Mouse (Mus musculus): Measurements from ENCODE around the gene Cyba. TPM values are rescaled to one million over a fixed set of nuclear protein-coding genes. Genes with fewer than 3 reads are reported as not detected.

Gene Cyba
- total RNA-seq (2015) (123 and 166 TPM in 2 replicates), total RNA-seq (2017) (94.4 and 117 TPM in 2 replicates)

DNA sequence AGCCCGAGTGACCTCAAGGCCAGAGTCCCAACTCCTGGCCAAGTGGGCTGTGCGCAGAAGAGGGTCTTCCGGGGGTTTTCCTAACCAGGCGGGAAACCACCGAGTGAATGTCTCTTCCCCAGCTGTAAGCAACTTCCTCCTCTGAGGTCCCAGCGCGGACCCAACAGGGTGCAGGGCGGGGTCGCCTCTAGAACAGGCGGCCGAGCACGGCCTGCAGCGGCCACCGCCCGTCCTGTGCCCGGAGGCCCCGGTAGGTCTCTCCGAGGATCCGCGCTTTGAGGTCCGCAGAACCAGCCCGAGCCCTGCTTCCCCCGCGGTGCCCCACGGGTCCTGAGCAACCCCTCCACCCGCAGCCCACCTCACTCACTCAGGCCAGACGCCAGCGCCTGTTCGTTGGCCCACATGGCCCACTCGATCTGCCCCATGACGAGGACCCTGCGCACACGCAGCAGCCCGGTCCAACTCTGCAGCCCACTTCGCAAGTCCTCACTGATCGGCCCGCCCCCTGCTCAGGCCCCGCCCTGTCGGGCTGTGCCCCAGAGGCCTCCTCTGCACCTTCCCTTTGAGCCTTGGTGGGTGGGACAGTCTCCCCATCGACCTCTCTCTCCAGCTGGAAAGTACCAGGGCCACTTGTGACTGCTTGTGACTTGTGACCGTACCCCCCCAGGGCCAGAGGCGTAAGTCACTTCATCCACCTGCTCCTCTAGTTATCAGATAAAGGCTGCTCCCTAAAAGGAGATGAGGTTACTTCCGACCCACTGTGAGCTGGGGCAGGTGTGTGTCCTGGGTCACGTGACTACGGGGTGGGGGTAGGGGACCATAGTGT lies at the start of gene Cyba:
Gene Cyba (minus strand): TSS at position 488 of the 826 bp plus-strand sequence.
- peak; percentile 56 for ATAC-seq (replicated peaks; ENCODE audit: poor library complexity)

DNA sequence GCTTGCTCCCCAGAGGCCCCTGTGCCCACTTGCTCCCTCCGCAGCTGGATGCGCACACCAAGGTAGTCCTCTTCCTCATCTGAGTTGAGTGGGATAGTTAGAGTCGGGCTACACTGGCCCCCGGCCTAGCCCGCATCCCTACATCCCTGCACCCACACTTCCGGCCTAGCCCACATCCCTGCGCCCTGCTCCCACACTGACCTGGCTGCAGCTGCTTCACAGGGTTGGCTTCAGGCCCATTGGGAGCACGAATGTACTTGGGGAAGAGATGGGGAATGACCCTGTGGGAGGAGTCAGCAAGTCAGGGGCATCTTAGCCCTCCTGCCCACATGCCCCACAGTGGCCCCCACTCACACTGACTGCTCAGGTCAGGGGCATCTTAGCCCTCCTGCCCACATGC lies 49.7 kb upstream of the Cyba start:
- ATAC-seq (replicated peaks; ENCODE audit: poor library complexity) = no peak

DNA sequence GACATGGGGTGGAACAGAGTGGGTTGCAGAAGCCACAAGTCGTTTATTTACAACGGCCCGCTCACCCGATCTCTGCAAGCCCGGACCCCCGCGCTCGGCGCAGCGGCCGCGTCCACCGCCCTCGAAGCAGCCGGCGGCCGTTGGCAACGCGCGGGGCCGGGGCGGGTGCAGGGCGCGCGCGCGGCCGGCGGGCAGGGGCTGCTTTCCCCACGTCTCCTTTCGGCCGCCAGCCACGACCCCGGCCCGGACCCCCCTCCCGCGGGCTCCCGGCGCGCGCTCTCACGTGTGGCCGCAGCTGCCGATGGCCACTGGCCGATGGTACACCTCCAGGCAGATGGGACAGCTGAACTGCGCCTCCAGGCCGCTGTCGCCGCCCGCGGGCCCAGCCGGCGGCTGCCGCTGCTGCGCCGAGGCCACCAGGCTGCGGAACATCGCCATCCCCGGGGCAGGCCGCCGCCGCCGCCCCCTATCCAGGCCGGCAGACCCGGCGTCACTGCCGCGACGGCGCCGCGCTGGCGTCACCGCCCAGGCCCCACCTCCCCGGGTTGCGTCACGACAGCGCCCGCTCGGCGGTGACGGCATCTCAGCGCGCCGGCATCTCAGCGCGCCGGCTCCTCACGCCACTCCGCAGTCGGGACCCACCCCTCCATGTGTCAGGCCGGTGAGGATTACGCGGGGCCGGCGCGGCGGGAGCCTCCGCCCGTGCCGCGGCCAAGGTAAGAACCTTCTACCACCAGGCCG lies 43.0 kb upstream of the Cyba start, which contains the start of the genes Rnf166 and Ctu2:
Gene Rnf166 (minus strand): TSS at position 485 of the 741 bp plus-strand sequence.
Gene Ctu2 (plus strand): TSS at position 564 of the 741 bp plus-strand sequence.
- peak; percentile 79 for ATAC-seq (replicated peaks; ENCODE audit: poor library complexity)

DNA sequence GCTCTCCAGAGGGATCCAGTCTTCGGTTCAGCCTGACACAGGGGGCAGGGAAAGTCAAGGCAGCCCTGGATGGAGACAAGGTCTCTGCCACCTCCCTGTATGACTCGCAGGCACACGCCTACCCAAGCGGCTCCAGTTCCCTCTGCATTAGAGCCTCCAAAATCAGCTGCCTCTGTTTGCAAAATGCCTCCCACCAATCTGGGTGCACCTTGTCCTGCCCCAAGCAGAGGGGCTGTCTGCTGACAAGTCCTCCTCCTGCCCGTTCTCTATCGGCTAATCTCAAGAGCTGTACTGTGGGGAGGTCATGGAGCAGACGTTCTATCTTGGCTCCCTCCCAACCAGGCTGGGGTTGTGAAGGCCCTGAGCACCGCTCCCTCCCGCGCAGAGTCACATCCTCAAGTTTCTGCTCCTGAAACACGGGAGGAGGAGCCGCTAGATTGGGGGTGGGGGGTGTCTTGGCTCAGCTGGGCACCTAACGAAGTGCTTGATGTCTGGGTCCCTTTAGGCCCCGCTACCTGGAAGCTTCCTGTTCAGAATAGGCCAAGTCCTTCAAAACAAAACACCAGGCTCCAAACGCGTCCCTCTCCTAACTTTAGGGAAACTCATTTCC lies 42.3 kb upstream of the Cyba start:
- peak; percentile 27 for ATAC-seq (replicated peaks; ENCODE audit: poor library complexity)

DNA sequence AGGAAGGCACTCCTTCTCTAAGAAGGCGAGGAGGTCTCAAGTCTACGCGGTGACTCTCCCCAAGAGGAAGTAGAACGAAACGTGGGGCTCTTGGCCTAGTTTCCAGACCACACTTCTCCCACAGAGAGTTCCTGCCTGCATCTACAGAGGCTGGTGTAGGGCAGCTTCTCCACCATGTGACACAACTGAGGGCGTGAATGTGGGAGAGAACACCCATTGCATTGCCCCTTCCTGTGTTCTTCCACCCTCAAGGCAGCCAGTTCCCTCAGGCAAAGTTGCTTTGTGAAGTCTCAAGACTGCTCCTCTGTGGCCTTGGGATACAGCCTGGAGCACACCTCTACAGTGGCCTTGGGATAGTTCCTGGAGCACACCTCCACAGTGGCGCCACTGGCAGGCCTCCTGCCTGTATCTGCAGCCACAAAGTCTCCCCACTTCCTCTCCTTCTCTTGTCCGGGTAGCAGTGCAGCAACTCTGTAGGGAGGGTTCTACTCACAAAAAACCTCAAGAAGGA lies 41.2 kb upstream of the Cyba start:
- peak; percentile 59 for ATAC-seq (replicated peaks; ENCODE audit: poor library complexity)

DNA sequence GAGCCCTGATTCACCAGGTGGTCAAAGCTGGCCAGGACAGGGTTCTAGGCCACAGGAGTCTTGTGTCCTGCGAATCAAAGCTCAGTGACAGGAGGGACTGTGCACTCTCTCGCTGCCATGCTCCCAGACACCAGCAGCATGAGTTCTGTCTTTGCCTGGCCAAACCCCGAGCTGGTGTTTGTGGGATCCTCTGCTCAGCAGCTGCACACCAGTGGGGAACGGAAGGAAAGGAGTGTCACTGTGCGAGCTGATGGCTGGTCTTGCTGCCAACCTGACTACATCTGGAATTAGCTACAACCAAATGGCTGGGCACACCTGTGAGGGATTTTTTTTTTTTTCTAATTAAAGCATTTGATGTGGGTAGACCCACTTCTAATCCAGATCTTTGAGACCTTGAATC lies 38.0 kb upstream of the Cyba start:
- no peak for ATAC-seq (replicated peaks; ENCODE audit: poor library complexity)

DNA sequence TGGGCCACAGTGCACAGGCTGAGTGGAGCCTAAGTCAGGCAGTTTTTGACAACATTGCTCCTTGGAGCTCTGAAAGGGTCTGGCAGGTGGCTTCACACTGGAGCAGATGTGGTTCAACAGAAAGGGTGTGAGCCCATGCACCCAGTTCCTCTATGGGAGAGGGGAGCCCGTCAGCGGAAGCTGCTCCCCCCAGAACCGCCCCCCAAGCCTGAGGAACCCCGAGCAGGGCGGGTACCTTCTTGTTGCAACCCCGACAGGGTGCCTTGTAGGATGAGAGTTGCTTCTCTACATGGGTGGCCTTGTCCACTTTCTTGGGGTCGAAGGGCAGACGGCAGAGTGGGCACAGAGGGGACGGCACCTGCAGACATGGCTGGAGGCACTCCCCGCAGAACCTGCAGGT lies 37.2 kb upstream of the Cyba start:
- ATAC-seq (replicated peaks; ENCODE audit: poor library complexity) = peak; percentile 27

DNA sequence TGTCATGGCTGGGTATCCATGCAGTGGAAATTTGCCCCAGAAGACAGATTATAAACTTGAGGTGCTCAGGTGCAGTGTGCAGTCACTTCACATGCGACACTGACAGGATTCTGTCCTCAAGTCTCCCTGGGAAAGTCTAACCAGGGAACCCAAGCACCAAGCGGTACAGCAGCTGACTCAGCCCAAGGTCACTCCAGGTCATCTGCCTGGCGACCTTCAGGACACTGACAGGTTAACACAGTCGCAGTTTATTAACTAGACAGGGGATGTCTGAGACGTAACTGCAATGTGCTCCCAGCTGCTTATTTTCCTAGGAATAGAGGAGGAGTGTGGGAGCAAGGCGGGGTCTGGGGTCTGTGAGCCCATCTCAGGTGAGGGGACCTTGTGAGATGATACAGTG lies 36.7 kb upstream of the Cyba start:
- ATAC-seq (replicated peaks; ENCODE audit: poor library complexity) = no peak

DNA sequence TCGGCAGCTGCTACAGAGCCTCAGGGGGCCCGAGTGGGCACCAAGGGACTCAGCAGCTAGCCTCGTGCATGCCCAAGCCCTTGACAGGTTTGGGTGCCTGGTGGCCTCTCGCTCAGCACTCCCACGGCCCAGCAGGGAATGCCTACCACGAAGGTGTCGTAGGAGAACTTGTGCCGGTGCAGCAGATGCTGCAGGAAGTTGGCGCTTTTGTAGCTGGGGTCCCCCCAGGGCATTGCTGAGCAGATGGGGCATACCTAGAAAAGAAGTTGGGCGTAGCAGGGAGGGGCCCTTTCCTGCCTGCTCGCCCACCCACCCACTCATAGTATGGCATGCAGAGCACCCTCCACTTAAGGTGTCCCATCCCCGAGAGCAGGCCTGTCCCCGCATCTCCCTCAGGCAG lies 35.1 kb upstream of the Cyba start:
- no peak for ATAC-seq (replicated peaks; ENCODE audit: poor library complexity)

DNA sequence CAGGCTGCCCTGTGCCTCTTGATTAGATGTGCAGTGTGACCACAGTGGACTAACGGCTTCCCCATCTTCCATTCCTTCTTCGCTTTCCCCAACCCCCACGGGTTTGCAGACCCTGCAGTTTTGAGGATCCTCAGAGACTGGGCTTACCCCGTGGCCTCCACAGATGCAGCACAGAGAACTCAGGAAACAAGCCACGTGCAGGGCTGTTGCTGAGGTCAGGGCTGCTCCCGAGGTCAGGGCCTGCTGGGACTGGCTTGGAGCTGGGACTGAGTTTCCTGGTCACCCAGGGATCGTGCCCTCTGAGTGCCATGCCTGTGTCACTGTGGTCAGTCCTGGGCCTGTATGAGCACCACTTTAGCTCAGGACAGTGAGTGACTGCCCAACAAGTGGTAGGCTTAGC lies 32.3 kb upstream of the Cyba start:
- ATAC-seq (replicated peaks; ENCODE audit: poor library complexity) = no peak

DNA sequence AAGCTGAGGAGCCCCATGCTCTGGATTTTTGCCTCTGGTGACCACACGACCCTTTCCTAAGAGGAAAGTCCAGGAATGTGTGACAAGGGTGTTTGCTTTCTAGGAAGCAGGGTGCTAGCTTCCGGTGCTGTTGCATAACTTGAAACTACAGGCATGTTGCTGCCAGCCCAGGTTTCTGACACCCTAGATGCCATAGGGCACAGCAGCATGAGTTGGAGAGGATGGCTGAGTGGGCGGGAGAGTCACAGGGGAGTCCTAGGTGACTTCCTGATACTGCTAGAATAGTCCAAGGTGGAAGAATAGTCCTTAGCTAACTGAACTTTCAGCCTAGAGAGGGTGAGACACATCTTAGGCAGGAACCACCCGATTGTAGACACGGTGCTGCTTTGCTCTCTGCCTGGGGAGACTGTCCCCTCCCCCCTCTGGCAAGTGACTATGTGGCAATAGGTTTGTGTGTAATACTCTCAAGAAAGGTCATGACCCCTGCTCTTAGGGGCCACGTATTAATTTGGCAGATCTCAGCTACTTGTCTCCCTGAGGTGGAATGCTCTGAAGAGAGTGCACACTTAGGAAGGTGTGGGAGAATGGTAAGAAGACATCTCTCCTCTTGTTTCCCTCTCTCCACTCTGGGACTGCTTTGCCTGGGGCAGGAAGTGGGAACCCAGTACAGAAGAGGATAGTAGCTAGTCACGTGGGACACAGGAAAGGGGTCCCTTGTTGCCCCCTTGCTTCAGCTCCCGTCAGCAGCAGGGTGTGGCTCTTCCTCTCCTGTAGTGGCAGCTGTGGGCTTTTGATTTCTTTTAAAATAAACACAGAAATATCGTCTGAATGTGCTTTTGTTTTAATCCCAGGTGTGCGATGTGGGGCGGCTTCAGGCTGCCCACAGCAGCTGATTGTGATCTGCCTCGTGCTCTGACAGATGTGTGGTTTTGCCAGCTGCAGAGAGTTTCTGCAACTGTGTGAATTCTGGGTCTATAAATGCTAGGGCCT lies 31.2 kb upstream of the Cyba start:
- peak; percentile 47 for ATAC-seq (replicated peaks; ENCODE audit: poor library complexity)

DNA sequence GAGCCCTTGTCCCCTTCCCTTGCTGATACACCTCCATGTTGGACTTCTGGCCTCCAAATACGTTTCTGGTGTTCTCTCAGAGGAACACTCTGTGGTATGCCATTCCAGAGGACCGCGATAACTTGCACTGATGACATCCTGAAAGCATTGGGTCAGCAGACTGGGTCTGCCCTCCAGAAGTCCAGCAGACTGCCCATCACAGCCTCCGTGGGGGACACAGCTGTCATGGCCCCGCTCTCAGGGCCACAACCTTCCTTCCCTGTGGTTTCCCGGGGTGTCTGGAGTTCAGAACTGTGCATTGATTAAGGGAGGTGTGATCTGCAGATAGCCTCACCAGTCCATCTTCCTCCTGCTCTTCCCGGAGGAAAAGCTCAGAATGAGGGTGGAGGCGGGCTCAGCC lies 29.8 kb upstream of the Cyba start:
- no peak for ATAC-seq (replicated peaks; ENCODE audit: poor library complexity)

DNA sequence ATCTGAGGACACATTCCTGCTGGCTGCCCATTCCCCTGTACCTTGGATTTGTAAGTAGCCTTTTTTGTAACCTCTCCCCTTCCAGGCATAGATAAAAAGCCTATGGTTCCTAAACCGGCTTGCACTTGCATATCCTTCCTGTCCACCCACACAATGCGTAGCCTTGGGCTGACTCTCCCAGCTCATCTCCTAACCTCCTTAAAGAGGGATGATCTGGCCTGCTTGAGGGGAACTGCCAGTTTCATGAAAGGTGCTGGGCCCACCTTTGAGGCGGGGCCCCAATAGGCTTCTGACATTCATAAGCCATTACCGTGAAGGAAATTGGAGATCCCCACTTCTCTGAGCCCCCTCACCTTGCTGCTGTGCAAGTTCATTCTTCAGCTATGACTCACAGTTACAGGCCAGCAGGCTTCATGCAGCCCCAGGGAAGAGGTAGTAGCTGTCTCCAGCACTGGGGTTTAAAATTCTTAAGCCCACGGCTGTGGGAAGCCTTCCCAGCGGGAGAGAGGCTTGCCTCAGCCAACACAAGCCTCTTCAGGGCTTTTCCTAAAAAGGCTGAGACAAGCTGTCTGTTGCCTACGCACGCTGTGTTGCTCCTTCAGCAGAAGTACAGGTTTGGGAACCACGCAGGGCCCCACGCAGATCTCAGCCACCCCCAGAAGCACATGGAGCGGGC lies 28.9 kb upstream of the Cyba start:
- no peak for ATAC-seq (replicated peaks; ENCODE audit: poor library complexity)

DNA sequence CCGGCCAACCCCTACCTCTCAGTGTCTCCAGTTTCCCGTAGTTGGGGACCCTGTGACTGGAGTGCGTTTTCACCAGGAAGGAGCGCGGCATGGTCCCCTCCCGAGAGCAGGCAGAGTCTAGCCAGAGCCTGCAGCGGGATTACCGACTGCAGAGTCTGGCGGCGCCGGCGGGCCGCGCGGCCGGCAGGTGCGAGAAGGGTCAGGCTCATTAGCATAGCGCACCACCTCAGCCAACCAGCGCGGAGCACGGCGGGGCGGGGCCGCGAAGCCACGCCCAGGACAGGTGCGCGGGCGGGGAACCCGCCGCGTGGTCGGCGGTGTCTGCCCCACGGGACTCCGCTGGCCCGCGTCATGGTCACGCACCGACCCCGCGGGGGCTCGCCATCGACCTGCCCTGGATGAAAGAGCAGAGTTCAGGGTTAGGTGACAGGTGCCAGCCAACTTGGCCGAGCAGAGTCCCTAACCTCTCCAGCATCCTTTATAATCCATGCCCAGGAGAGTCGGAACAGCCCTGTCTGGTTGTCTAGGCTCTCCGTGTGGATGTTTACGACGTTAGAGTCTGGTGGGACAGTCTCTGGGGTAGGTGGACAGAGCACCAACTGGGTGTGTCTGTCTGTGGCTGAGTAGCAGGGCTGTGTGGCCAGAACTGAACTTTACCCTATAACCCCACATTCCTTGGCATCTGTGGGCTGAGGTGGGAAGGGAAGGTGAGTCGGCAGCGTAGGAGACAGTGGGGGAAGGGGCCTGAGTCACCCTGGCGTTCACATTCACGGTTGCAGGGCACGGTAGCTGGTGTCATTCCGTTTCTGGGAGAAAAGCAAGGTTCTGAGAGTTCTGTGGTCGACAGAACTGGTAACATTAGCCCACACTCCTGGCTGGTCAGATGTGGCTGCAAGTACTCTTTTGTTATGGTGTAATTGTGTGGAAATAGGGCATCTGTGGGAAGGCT lies 28.1 kb upstream of the Cyba start, which contains the start of gene Snai3:
Gene Snai3 (minus strand): TSS at position 210 of the 949 bp plus-strand sequence.
- peak; percentile 45 for ATAC-seq (replicated peaks; ENCODE audit: poor library complexity)

DNA sequence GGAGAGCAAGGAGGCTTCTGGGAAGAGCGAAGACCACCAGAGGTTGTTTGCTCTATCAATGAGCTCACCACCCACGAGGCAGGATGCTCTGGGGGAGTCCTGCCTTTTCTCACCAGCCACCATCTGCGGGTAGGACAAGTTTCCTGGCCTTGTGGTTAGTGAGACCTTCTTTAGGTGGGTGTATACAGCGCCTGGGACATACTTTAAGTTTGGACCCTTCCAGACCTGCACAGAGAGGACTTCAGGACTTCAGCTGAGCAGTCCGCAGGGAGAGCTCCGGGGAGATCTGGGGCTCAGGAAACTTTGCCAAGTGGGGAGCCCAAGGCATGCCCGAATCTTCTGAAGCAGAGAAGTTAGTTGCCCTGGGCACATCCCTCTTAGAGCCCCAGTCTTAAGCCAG lies 27.3 kb upstream of the Cyba start:
- no peak for ATAC-seq (replicated peaks; ENCODE audit: poor library complexity)

DNA sequence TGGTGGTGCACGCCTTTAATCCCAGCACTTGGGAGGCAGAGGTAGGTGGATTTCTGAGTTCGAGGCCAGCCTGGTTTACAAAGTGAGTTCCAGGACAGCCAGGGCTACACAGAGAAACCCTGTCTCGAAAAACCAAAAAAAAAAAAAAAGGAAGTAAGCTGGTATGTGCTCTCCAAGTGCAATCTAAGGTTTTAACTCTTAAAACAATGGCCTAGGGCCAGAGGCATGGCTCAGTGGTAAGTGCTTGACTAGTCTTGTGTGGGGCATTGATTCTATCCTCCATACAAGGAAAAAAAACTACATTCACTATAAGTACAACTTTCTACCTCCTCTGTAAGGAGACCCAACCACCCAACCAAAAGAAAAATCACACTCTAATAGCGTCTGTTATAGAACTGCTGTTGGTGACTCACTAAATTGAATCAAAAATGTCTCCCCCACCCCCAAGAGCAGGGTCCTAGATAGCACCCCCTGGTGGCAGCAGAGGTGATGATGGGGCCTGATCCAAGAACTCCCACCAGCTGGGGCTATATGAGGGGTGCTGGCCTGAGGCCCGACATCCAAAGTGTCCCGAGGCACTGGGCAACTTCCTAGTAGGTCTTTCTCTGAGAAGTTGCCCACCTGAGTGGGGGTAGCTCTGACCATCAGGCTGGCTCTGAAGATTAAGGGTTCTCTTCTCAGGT lies 26.6 kb upstream of the Cyba start:
- no peak for ATAC-seq (replicated peaks; ENCODE audit: poor library complexity)

DNA sequence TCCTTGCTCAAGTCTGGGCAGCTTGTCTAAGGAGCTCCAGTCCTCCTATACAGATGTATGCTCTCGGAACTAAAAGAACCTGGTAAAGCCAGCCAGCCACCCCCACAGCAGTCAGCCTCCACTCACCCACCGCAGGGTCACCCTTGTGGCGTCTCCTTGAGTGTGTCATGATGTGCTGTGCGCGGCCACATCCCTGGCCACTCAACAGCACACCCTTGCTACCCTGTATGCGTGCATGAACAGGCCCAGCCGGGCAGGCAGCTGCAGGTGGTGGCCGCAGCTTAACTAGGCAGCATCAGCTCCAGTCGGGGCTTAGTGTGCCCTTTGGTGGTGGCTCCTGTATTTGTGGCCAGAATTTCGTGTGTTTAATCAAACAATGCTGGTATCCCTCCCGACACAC lies 24.4 kb upstream of the Cyba start:
- ATAC-seq (replicated peaks; ENCODE audit: poor library complexity) = no peak

DNA sequence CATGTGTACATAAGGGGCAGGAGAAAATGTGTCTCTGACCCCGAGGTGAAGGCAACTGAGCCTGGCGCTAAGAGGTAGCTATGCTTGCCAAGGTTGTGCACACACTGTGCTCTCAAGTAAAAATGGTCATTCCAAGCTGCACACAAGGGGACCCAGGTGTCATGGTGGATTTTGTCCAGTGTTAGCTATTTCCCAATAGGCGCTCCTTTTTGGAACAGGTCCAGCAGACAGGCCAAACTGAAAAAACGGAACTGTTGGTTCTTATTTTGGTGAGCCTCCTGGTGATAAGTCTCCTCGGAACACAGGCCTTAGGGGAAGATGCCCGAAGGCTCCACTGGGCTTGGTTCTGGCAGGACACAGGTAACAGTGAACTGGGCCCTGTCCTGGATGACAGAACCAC lies 21.7 kb upstream of the Cyba start:
- peak; percentile 50 for ATAC-seq (replicated peaks; ENCODE audit: poor library complexity)

All from megakaryocyte progenitor cell, adult 5-6 weeks (primary cell).